Mouse (Mus musculus) hindbrain, embryonic 12.5 days (tissue): ENCODE results near the gene Ifitm2. TPM values are rescaled to one million over a fixed set of nuclear protein-coding genes. Genes with fewer than 3 reads are reported as not detected.

Source experiments
- ATAC-seq: fragments of 200-750 bp; cut with Nextera tagmentation; 2 replicates; pipeline ENCODE4 v1.8.0; 2017; ENCODE audit warnings: moderate TSS enrichment; ENCODE audit not compliant: low FRiP score
- H3K27ac ChIP-seq: fragments of 300-500 bp; sonication (generic); 2 replicates; pipeline ENCODE4 v1.5.1; 2016; ENCODE audit warnings: mild to moderate bottlenecking
- H3K27me3 ChIP-seq: fragments of 300-500 bp; sonication (generic); 2 replicates; pipeline ENCODE4 v1.6.1; 2016; ENCODE audit warnings: mild to moderate bottlenecking
- H3K36me3 ChIP-seq: fragments of 300-500 bp; sonication (generic); 2 replicates; pipeline ENCODE4 v1.6.1; 2016; ENCODE audit warnings: mild to moderate bottlenecking
- H3K4me1 ChIP-seq: fragments of 300-500 bp; sonication (generic); 2 replicates; pipeline ENCODE4 v1.6.1; 2016
- H3K4me2 ChIP-seq: fragments of 300-500 bp; sonication (generic); replicated peaks from 2 replicates; pipeline ENCODE4 v1.6.1; 2016; ENCODE audit warnings: mild to moderate bottlenecking
- H3K4me3 ChIP-seq: fragments of 300-500 bp; sonication (generic); 2 replicates; pipeline ENCODE4 v1.5.1; 2016; ENCODE audit warnings: mild to moderate bottlenecking
- H3K9ac ChIP-seq: fragments of 300-500 bp; sonication (generic); 2 replicates; pipeline ENCODE4 v1.6.1; 2016; ENCODE audit warnings: mild to moderate bottlenecking, moderate library complexity
- H3K9me3 ChIP-seq: fragments of 300-500 bp; sonication (generic); replicated peaks from 2 replicates; pipeline ENCODE4 v1.6.1; 2016; ENCODE audit warnings: mild to moderate bottlenecking
- WGBS: fragments of 180-500 bp; shearing (Covaris S2); methylation state at CpG from one replicate; pipeline ENCODE4 v1.1.7; 2016; 5-methylcytosine and 5-hydroxymethylcytosine counted together
- polyA plus RNA-seq: library from polyadenylated mRNA; unstranded; fragments of >200 nt; fragmentation: Nextera tagmentation; extraction: Ambion mirVana; gene quantifications from 2 replicates; pipeline ENCODE4 v1.2.1, GENCODE M21; 2016

Gene Ifitm2
- polyA plus RNA-seq, 1 experiment from 2014 or later, result 340 TPM

DNA sequence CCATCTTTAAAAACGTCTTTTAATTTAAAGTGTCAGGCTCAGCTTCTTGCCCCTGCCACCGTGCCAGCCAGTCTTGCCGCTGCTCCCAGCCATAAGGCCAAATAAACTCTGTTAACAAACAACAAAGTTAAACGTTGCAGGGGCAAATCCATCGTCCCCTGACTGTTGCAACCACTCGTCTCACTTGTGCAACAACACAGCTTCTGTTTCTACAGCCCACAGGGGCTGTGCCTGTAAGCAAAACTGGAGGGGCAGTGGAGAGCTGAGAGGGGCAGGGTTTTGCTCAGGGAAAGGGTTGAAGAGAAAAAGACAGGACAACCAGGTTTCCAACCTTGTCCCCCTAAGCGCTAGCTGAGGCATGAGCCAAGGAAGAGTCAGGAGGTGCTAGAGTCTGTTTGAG lies 47.6 kb downstream of the Ifitm2 start:
- no peak overlapping the region for H3K27ac ChIP-seq
- 49% methylated on average over 7 of the region's 7 CpGs for WGBS
- no peak for ATAC-seq
- no peak overlapping the region for H3K4me2 ChIP-seq
- H3K4me1 ChIP-seq, result peaks cover 4% of the 10 kb centered on the region; the same call in 1 of the 2 replicates
- H3K27me3 ChIP-seq, result no peaks in the 10 kb centered on the region
- no peaks in the 10 kb centered on the region for H3K9me3 ChIP-seq
- no peak overlapping the region for H3K4me3 ChIP-seq
- no peaks in the 10 kb centered on the region for H3K36me3 ChIP-seq
- no peak overlapping the region for H3K9ac ChIP-seq

GRCm38 (mm10) chr7:140907697-140908096 lies 48.1 kb downstream of the Ifitm2 start:
- H3K9me3 ChIP-seq, result no peaks in the 10 kb centered on the region
- no peak overlapping the region for H3K27ac ChIP-seq
- H3K4me3 ChIP-seq, result no peak overlapping the region
- no peak overlapping the region for H3K9ac ChIP-seq
- ATAC-seq, result no peak
- H3K4me2 ChIP-seq, result no peak overlapping the region
- H3K27me3 ChIP-seq, result no peaks in the 10 kb centered on the region
- 85% methylated on average over 7 of the region's 7 CpGs for WGBS
- H3K36me3 ChIP-seq, result no peaks in the 10 kb centered on the region
- peaks cover 7% of the 10 kb centered on the region; the same call in 1 of the 2 replicates for H3K4me1 ChIP-seq

DNA sequence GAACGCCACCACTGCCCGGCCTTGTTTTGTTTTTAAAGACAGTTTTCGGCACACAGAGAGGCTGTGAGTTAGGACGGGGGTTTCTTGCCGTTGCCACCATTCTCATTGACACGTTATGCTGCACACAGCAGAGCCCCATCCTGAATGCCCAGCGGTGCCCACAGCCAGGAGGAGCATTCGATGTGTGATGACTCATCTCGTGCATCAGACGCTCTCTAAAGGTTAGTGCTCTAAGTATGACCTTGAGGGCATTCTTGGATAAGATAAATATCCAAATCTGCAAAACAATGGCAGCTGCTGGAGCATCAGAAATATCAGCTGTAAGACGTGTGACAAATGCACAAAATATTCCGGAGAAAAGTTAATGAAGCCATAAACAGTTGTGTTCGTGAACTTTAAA lies 48.7 kb downstream of the Ifitm2 start:
- Histone ChIP-seq H3K4me3 (no peak overlapping the region), H3K9me3 (no peaks in the 10 kb centered on the region), H3K27me3 (no peaks in the 10 kb centered on the region), H3K4me1 (peaks cover 7% of the 10 kb centered on the region; the same call in 1 of the 2 replicates), H3K4me2 (no peak overlapping the region), H3K27ac (no peak overlapping the region), H3K36me3 (no peaks in the 10 kb centered on the region), H3K9ac (no peak overlapping the region)
- WGBS, result 86% methylated on average over 13 of the region's 13 CpGs
- ATAC-seq, result no peak

GRCm38 (mm10) chr7:140905642-140906081 lies 50.1 kb downstream of the Ifitm2 start:
- Histone ChIP-seq H3K9ac (no peak overlapping the region), H3K4me1 (peaks cover 7% of the 10 kb centered on the region; the same call in 1 of the 2 replicates), H3K36me3 (no peaks in the 10 kb centered on the region), H3K27me3 (no peaks in the 10 kb centered on the region), H3K9me3 (no peaks in the 10 kb centered on the region), H3K4me3 (no peak overlapping the region), H3K4me2 (no peak overlapping the region), H3K27ac (no peak overlapping the region)
- ATAC-seq, result no peak
- 85% methylated on average over 2 of the region's 2 CpGs for WGBS

Other genes starting within 250 kb of the Ifitm2 start
- not detected in 2 replicates for gene Cyp2e1, start 192.2 kb downstream of the Ifitm2 start, polyA plus RNA-seq
- 0.19 and 0.36 TPM in 2 replicates for gene Syce1, start 168.1 kb downstream of the Ifitm2 start, polyA plus RNA-seq
- 12.3 and 13.4 TPM in 2 replicates for gene Zfp941, start 133.8 kb downstream of the Ifitm2 start, polyA plus RNA-seq
- gene Urah, start 121.0 kb downstream of the Ifitm2 start, polyA plus RNA-seq, result 0.93 TPM in 1 of 2 replicates, not detected in the other
- gene Scgb1c1, start 110.4 kb downstream of the Ifitm2 start, polyA plus RNA-seq, result not detected in 2 replicates
- gene Odf3, start 108.2 kb downstream of the Ifitm2 start, polyA plus RNA-seq, result not detected in 2 replicates
- not detected in 2 replicates for gene Gm45785, start 99.7 kb downstream of the Ifitm2 start, polyA plus RNA-seq
- 82.3 and 88.5 TPM in 2 replicates for gene Ric8a, start 99.0 kb downstream of the Ifitm2 start, polyA plus RNA-seq
- 30.9 and 33.4 TPM in 2 replicates for gene Bet1l, start 98.4 kb downstream of the Ifitm2 start, polyA plus RNA-seq
- gene Psmd13, start 74.0 kb downstream of the Ifitm2 start, polyA plus RNA-seq, result 279 and 282 TPM in 2 replicates
- gene Sirt3, start 73.7 kb downstream of the Ifitm2 start, polyA plus RNA-seq, result 25.8 and 27.1 TPM in 2 replicates
- 0.81 TPM in 1 of 2 replicates, not detected in the other for gene Cox8b, start 55.5 kb downstream of the Ifitm2 start, polyA plus RNA-seq
- 0.13 and 0.27 TPM in 2 replicates for gene Nlrp6, start 35.1 kb downstream of the Ifitm2 start, polyA plus RNA-seq
- 15.5 and 16.8 TPM in 2 replicates for gene Pgghg, start 14.6 kb downstream of the Ifitm2 start, polyA plus RNA-seq
- gene Ifitm5, start 5.7 kb downstream of the Ifitm2 start, polyA plus RNA-seq, result 0.43 and 1.6 TPM in 2 replicates
- 0.97 TPM in 1 of 2 replicates, not detected in the other for gene Gm45717, start 50 bp downstream of the Ifitm2 start, polyA plus RNA-seq
- 8.8 and 9.1 TPM in 2 replicates for gene Ifitm1, start 11.2 kb upstream of the Ifitm2 start, polyA plus RNA-seq
- 22.5 and 26.0 TPM in 2 replicates for gene Ifitm3, start 54.8 kb upstream of the Ifitm2 start, polyA plus RNA-seq
- not detected in 2 replicates for gene Ifitm6, start 61.9 kb upstream of the Ifitm2 start, polyA plus RNA-seq
- gene Gm17387, start 73.1 kb upstream of the Ifitm2 start, polyA plus RNA-seq, result not detected in 2 replicates
- gene B4galnt4, start 105.1 kb upstream of the Ifitm2 start, polyA plus RNA-seq, result 46.1 and 46.5 TPM in 2 replicates
- gene Pkp3, start 122.2 kb upstream of the Ifitm2 start, polyA plus RNA-seq, result 3.1 and 4.5 TPM in 2 replicates
- gene Sigirr, start 144.6 kb upstream of the Ifitm2 start, polyA plus RNA-seq, result 1.7 and 2.6 TPM in 2 replicates
- gene Ano9, start 161.8 kb upstream of the Ifitm2 start, polyA plus RNA-seq, result 0.59 and 0.81 TPM in 2 replicates
- gene Ptdss2, start 166.4 kb upstream of the Ifitm2 start, polyA plus RNA-seq, result 76.0 and 76.5 TPM in 2 replicates
- 61.0 and 61.9 TPM in 2 replicates for gene Rnh1, start 216.9 kb upstream of the Ifitm2 start, polyA plus RNA-seq
- 95.1 and 103 TPM in 2 replicates for gene Hras, start 238.0 kb upstream of the Ifitm2 start, polyA plus RNA-seq
- gene Lrrc56, start 238.2 kb upstream of the Ifitm2 start, polyA plus RNA-seq, result 10.8 and 12.2 TPM in 2 replicates